Comparison of ENCODE assay signal across 9 mouse cellular contexts in the genomic region with DNA sequence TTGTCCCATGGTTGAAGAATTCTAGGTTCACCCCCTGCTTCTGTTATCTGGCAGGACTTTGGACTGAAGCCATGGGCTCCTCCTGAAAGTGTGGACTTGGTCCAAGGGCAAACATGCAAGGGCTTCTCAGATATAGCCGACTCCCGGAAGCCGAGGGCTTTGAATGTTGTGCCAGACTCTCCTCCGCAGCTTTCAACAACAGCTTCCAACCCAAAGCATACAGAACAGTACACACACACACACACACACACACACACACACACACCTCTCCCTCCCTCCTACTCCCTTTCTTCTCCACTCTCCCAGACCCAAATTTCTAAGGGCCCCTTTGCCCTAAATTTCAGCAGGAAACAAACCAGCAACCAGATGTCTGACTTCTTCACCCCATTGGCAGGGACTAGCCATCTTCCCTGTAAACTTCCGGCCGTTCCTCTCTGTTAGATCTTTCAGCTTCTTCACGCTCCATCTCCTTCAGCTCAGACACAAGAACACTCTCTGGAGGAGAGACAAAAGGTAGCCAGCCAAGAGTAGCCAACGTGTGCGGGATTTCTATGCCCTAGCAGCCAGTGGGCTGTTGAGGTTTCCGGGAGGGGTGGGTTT. TPM values are rescaled to one million over a fixed set of nuclear protein-coding genes. Genes with fewer than 3 reads are reported as not detected.
DNase-seq lines count a peak whose midpoint lies in the region; ATAC-seq lines count a peak whose summit lies in the region.
"Had no signal": no experiment of that assay in that cellular context is flagged by ENCODE, and none has a peak within 500 bp of the region (broad histone marks: within the 10 kb centered on the region; RNA-seq: fewer than 3 reads in every experiment).

No protein-coding gene starts in this region.

- no peaks in the 10 kb centered on the region for H3K9me3 ChIP-seq in hindbrain, embryonic 10.5 days
- H3K9me3 ChIP-seq in hindbrain, embryonic 11.5 days (ENCODE audit: control insufficient read depth, low read length): no peaks in the 10 kb centered on the region
- H3K9me3 ChIP-seq in kidney, embryonic 15.5 days (replicated peaks): no peaks in the 10 kb centered on the region
- no peaks in the 10 kb centered on the region for H3K9me3 ChIP-seq in forebrain, embryonic 12.5 days

- no peaks in the 10 kb centered on the region for H3K36me3 ChIP-seq in hindbrain, embryonic 10.5 days
- no peaks in the 10 kb centered on the region for H3K36me3 ChIP-seq in hindbrain, embryonic 11.5 days (ENCODE audit: control insufficient read depth, insufficient read depth, low read length)
- no peaks in the 10 kb centered on the region for H3K36me3 ChIP-seq in kidney, embryonic 15.5 days
- H3K36me3 ChIP-seq in forebrain, embryonic 12.5 days (replicated peaks): no peaks in the 10 kb centered on the region

- no peak for ATAC-seq in hindbrain, embryonic 11.5 days (ENCODE audit: low FRiP score)
- peak; percentile 61 for ATAC-seq in kidney, embryonic 15.5 days (replicated peaks; ENCODE audit: low FRiP score)
- no peak for ATAC-seq in forebrain, embryonic 12.5 days (ENCODE audit: low FRiP score)

- H3K4me3 ChIP-seq in hindbrain, embryonic 10.5 days: no peak overlapping the region
- no peak overlapping the region for H3K4me3 ChIP-seq in hindbrain, embryonic 11.5 days (ENCODE audit: low read depth, low read length)
- H3K4me3 ChIP-seq in kidney, embryonic 15.5 days (replicated peaks): no peak overlapping the region
- no peak overlapping the region for H3K4me3 ChIP-seq in forebrain, embryonic 12.5 days (replicated peaks)

- DNase-seq in hindbrain, embryonic 10.5 days (ENCODE audit: low spot score): no peak
- no peak for DNase-seq in hindbrain, embryonic 11.5 days (ENCODE audit: low spot score)
- DNase-seq in heart, adult 8-10 months (ENCODE audit: low spot score): peak; percentile 48
- peak; percentile 75 for DNase-seq in ovary, postnatal 14 days (ENCODE audit: low spot score)
- DNase-seq in right cerebral cortex, postnatal 25 days: no peak
- no peak for DNase-seq in cerebellum, adult 9-11 months

- H3K27ac ChIP-seq in hindbrain, embryonic 10.5 days: peak overlapping the region; percentile 78
- H3K27ac ChIP-seq in hindbrain, embryonic 11.5 days (ENCODE audit: low read depth, low read length): no peak overlapping the region
- peak overlapping the region; percentile 69 for H3K27ac ChIP-seq in kidney, embryonic 15.5 days
- H3K27ac ChIP-seq in forebrain, embryonic 12.5 days: no peak overlapping the region; the same call in 1 of the 2 replicates
- H3K27ac ChIP-seq: macrophage had no signal

- H3K4me1 ChIP-seq in hindbrain, embryonic 10.5 days (replicated peaks): peaks cover 42% of the 10 kb centered on the region
- H3K4me1 ChIP-seq in hindbrain, embryonic 11.5 days (replicated peaks; ENCODE audit: control insufficient read depth, insufficient read depth, low read length): no peaks in the 10 kb centered on the region
- H3K4me1 ChIP-seq in kidney, embryonic 15.5 days: peaks cover 38% of the 10 kb centered on the region
- peaks cover 7% of the 10 kb centered on the region; the same call in 1 of the 2 replicates for H3K4me1 ChIP-seq in forebrain, embryonic 12.5 days

- no peak overlapping the region for H3K4me2 ChIP-seq in hindbrain, embryonic 11.5 days (replicated peaks; ENCODE audit: low read depth, low read length)
- no peak overlapping the region for H3K4me2 ChIP-seq in kidney, embryonic 15.5 days
- no peak overlapping the region for H3K4me2 ChIP-seq in forebrain, embryonic 12.5 days

- peaks cover 8% of the 10 kb centered on the region for H3K27me3 ChIP-seq in hindbrain, embryonic 10.5 days (ENCODE audit: insufficient read depth, poor library complexity, severe bottlenecking)
- no peaks in the 10 kb centered on the region for H3K27me3 ChIP-seq in hindbrain, embryonic 11.5 days (ENCODE audit: control insufficient read depth, insufficient read depth, low read length)
- no peaks in the 10 kb centered on the region for H3K27me3 ChIP-seq in kidney, embryonic 15.5 days
- peaks cover 7% of the 10 kb centered on the region; the same call in 1 of the 2 replicates for H3K27me3 ChIP-seq in forebrain, embryonic 12.5 days

- H3K9ac ChIP-seq in hindbrain, embryonic 11.5 days (ENCODE audit: low read depth, low read length): no peak overlapping the region
- H3K9ac ChIP-seq in kidney, embryonic 15.5 days: no peak overlapping the region
- no peak overlapping the region for H3K9ac ChIP-seq in forebrain, embryonic 12.5 days

- 44% methylated on average over 10 of the region's 10 CpGs for WGBS in hindbrain, embryonic 10.5 days
- WGBS in hindbrain, embryonic 11.5 days: 44% methylated on average over 10 of the region's 10 CpGs
- WGBS in kidney, embryonic 15.5 days: 16% methylated on average over 10 of the region's 10 CpGs
- WGBS in forebrain, embryonic 12.5 days: 44% methylated on average over 10 of the region's 10 CpGs

RNA-seq across cellular contexts. Expression of a gene that starts 24.5 kb away (rescaled TPM):
- 31.4 and 34.4 TPM in 2 replicates for polyA plus RNA-seq in hindbrain, embryonic 10.5 days (2016; fragmentation: Nextera tagmentation; extraction: Ambion mirVana)
- 47.8 and 50.9 TPM in 2 replicates for polyA plus RNA-seq in hindbrain, embryonic 11.5 days (2014; fragmentation: Nextera tagmentation; extraction: Ambion mirVana)
- total RNA-seq in heart, adult 8-10 months (2022): 10 to 100 TPM; 28.0 to 32.0 (median 28.8) TPM
- 33.3 and 34.6 TPM in 2 replicates for polyA plus RNA-seq in kidney, embryonic 15.5 days (2015; fragmentation: Nextera tagmentation; extraction: Ambion mirVana)
- polyA plus RNA-seq in forebrain, embryonic 12.5 days (2016; fragmentation: Nextera tagmentation; extraction: Ambion mirVana): 46.3 and 51.0 TPM in 2 replicates

Comparison
In these comparisons a context has a peak if more than half of its experiments do, and no peak if none do; other contexts are left out.
1. H3K27ac ChIP-seq: peak in hindbrain, embryonic 10.5 days (single experiment) and kidney, embryonic 15.5 days (single experiment); none in hindbrain, embryonic 11.5 days (single experiment) and forebrain, embryonic 12.5 days (single experiment).
2. DNase-seq: peak in heart, adult 8-10 months (single experiment) and ovary, postnatal 14 days (single experiment); none in hindbrain, embryonic 10.5 days (single experiment), hindbrain, embryonic 11.5 days (single experiment), right cerebral cortex, postnatal 25 days (single experiment) and cerebellum, adult 9-11 months (single experiment).